Mouse (Mus musculus) hindbrain, embryonic 11.5 days (tissue): ENCODE measurements at regions not wholly inside any gene's neighbourhood (a gene's known extent, or its start where the extent isn't known, plus 50 kb on each side); places are given as distances from the start of the nearest gene placed in this dataset.

Experiments
- ATAC-seq: fragments of 200-750 bp; cut with Nextera tagmentation; 2 replicates; pipeline ENCODE4 v1.8.0; 2017; ENCODE audit warnings: mild to moderate bottlenecking, moderate TSS enrichment, moderate library complexity; ENCODE audit not compliant: low FRiP score
- DNase-seq: peaks from one replicate; pipeline ENCODE4 v3.0.0-alpha.2; 2015; ENCODE audit warnings: low spot score
- H3K27ac ChIP-seq: fragments of 300-500 bp; sonication (generic); 2 replicates; pipeline ENCODE4 v1.5.1; 2014; ENCODE audit warnings: mild to moderate bottlenecking, low read depth, low read length
- H3K27me3 ChIP-seq: fragments of 300-500 bp; sonication (generic); 2 replicates; pipeline ENCODE4 v1.6.1; 2014; ENCODE audit warnings: mild to moderate bottlenecking, low read length, moderate library complexity, mixed read lengths; ENCODE audit not compliant: control insufficient read depth, insufficient read depth
- H3K36me3 ChIP-seq: fragments of 300-500 bp; sonication (generic); 2 replicates; pipeline ENCODE4 v1.6.1; 2014; ENCODE audit warnings: mild to moderate bottlenecking, low read length, moderate library complexity, mixed read lengths; ENCODE audit not compliant: control insufficient read depth, insufficient read depth
- H3K4me1 ChIP-seq: fragments of 300-500 bp; sonication (generic); replicated peaks from 2 replicates; pipeline ENCODE4 v1.6.1; 2014; ENCODE audit warnings: low read length, mixed read lengths; ENCODE audit not compliant: control insufficient read depth, insufficient read depth
- H3K4me2 ChIP-seq: fragments of 300-500 bp; sonication (generic); replicated peaks from 2 replicates; pipeline ENCODE4 v1.6.1; 2014; ENCODE audit warnings: mild to moderate bottlenecking, low read depth, low read length
- H3K4me3 ChIP-seq: fragments of 300-500 bp; sonication (generic); 2 replicates; pipeline ENCODE4 v1.5.1; 2014; ENCODE audit warnings: low read depth, low read length
- H3K9ac ChIP-seq: fragments of 300-500 bp; sonication (generic); 2 replicates; pipeline ENCODE4 v1.6.1; 2014; ENCODE audit warnings: low read depth, low read length
- H3K9me3 ChIP-seq: fragments of 300-500 bp; sonication (generic); 2 replicates; pipeline ENCODE4 v1.6.1; 2016; ENCODE audit warnings: low read length; ENCODE audit not compliant: control insufficient read depth
- whole genome bisulfite sequencing: fragments of 180-500 bp; shearing (Covaris S2); extraction: QIAGEN DNeasy Blood & Tissue Kit; methylation state at CpG from one replicate; pipeline ENCODE4 v1.1.7; 2014; 5-methylcytosine and 5-hydroxymethylcytosine counted together

DNA sequence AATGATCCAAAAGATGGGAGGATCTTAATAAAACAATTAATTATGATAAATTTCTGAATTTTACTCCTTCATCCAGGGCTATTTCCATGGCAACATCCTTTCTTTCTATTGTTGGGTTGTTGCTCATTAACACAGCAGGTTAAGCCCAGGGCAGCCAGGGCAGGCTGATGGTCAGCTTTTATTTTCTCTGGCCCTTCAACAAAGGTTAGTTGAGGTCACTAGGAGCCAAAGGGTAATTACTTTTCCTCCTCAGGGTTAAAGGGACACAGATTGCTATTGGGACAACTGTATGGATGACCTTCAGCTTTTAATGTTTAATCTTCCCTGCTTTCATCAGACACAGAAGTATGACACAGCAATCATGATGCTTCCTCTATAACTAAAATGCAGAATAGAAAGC, 101.3 kb upstream of the Ccdc85a start:
- H3K4me2 ChIP-seq, result no peak overlapping the region
- no peaks in the 10 kb centered on the region for H3K27me3 ChIP-seq
- H3K4me3 ChIP-seq, result no peak overlapping the region
- ATAC-seq (peak; percentile 71), DNase-seq (no peak)
- H3K4me1 ChIP-seq, result no peaks in the 10 kb centered on the region
- H3K9me3 ChIP-seq, result no peaks in the 10 kb centered on the region
- no peak overlapping the region for H3K9ac ChIP-seq
- H3K27ac ChIP-seq, result no peak overlapping the region
- H3K36me3 ChIP-seq, result no peaks in the 10 kb centered on the region

DNA sequence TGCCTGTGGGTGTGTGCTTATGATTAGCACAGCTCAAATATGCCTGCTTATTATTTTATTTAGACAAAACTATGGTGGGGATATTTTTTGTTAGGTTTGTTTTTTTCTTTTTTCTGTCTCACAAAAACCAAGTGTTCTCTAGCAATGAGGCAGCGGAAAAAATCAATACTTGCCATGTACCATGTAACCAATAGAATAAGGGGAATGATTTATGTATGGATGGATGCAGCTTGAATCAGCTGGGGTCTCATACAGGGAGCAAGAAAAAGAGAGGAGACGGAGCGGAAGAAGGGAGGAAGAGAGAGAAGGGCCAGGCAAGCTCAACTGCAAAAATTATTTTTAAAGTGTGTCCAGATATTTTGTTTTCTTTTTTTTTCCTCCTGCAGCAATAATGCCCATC, 97.2 kb upstream of the Ccdc85a start:
- no peak overlapping the region for H3K4me2 ChIP-seq
- DNase-seq (no peak), ATAC-seq (0 out of 2 replicates have a peak, but pooled peaks have one; percentile 30)
- H3K4me3 ChIP-seq, result no peak overlapping the region
- no peaks in the 10 kb centered on the region for H3K27me3 ChIP-seq
- no peak overlapping the region for H3K9ac ChIP-seq
- 48% methylated on average over 3 of the region's 3 CpGs for WGBS
- H3K27ac ChIP-seq, result peak overlapping the region; percentile 67
- no peaks in the 10 kb centered on the region for H3K36me3 ChIP-seq
- no peaks in the 10 kb centered on the region for H3K4me1 ChIP-seq
- no peaks in the 10 kb centered on the region for H3K9me3 ChIP-seq

DNA sequence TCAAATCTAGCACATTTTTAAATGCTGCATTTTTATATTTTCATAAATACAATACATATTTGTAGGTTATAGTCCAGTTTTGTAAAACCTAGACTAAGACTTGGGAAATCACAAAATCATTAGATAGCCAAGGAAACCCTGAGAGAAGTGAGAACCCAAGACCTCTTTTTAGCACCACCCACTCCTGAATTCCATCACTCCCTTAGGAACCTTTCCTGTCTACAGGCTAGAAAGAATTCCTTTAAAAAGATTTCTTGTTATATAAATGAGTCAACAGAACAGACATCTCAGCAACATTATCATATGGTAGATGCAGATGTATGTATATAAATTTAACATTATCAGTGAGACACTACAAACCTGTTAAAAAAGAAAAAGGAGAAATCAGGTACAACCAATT, 86.6 kb upstream of the Ccdc85a start:
- ATAC-seq (no peak), DNase-seq (no peak)
- no peaks in the 10 kb centered on the region for H3K9me3 ChIP-seq
- no peak overlapping the region for H3K4me2 ChIP-seq
- H3K27ac ChIP-seq, result no peak overlapping the region
- no peaks in the 10 kb centered on the region for H3K4me1 ChIP-seq
- H3K9ac ChIP-seq, result no peak overlapping the region
- H3K4me3 ChIP-seq, result no peak overlapping the region
- no peaks in the 10 kb centered on the region for H3K36me3 ChIP-seq
- no peaks in the 10 kb centered on the region for H3K27me3 ChIP-seq

DNA sequence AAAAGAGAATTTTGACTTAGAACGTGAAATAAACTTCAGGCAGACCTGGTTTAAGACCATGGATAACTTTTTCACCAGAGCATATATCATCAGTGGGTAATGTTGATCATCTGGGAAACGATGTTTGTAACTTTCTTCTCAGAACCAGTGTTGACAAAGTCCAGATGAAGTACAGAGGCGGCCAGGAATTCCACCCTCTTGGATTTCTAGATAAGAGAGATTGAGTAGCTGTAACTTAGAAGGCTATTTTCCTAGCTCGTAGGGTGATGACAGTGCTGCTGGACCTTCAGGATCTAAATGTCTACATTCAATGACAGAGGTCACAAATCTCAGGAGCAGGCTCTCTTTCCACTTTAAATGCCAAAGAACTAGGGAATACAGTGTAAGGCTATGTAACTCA, 85.2 kb upstream of the Ccdc85a start:
- DNase-seq (no peak), ATAC-seq (no peak)
- Histone ChIP-seq H3K36me3 (no peaks in the 10 kb centered on the region), H3K27me3 (no peaks in the 10 kb centered on the region), H3K9me3 (no peaks in the 10 kb centered on the region), H3K9ac (no peak overlapping the region), H3K27ac (no peak overlapping the region), H3K4me3 (no peak overlapping the region), H3K4me1 (no peaks in the 10 kb centered on the region), H3K4me2 (no peak overlapping the region)
- 79% methylated on average over 4 of the region's 4 CpGs for WGBS

DNA sequence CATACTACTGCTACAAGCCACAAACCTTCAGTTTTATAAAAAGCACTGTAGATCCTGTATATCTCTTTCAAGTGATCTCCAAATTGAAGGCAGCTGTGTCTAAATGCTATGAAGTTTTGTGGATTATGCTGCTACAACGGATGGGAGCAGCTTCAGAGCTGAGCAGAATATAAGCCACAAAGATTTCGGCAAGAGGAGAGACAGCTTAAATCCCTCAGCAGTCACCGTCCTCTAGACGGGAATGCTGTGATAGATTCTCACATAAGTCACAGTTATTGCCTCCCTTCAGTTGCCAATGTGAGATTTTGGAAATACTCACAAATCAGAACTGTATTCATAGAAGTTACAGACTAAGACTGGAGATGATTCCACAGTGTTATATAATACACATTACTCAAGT, 76.3 kb upstream of the Ccdc85a start:
- Histone ChIP-seq H3K36me3 (no peaks in the 10 kb centered on the region), H3K4me2 (no peak overlapping the region), H3K27me3 (no peaks in the 10 kb centered on the region), H3K9ac (no peak overlapping the region), H3K9me3 (no peaks in the 10 kb centered on the region), H3K4me1 (no peaks in the 10 kb centered on the region), H3K27ac (no peak overlapping the region), H3K4me3 (no peak overlapping the region)
- DNase-seq (no peak), ATAC-seq (no peak)
- WGBS, result 71% methylated on average over 4 of the region's 4 CpGs

DNA sequence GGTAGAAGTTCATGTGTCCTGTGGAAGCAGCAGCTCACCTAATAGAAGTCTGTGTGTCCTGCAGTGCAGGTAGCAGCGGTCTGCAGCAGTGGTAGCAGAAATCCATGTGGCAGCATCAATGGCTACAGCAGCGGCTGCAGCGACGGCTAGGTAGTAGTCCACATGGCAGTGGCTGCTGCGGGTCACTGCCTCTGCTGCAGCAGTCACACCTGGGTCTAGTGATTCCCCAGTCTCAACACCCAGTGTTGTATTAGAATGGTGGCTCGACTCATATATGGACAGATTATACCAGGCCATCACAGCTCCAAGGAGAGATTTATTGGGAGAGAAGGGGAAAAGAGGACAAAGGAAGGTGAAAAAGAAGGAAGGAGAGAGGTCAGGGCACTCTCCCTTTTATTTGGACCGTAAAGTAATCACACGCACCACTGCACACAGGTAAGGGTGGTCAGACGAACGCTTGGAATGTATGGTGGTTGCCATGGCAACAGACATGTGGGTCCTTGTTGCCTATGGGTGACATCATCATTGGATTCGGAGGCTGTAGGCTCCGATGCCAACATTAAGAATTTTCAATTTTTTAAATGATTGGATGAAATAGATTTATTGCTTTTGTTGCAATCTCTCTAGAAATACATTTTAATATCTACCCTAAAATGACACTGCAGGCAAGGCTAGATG, 71.2 kb upstream of the Ccdc85a start:
- H3K9me3 ChIP-seq, result no peaks in the 10 kb centered on the region
- H3K9ac ChIP-seq, result no peak overlapping the region
- H3K27ac ChIP-seq, result no peak overlapping the region
- 89% methylated on average over 12 of the region's 12 CpGs for WGBS
- H3K4me3 ChIP-seq, result no peak overlapping the region
- H3K27me3 ChIP-seq, result no peaks in the 10 kb centered on the region
- no peak for DNase-seq
- no peak overlapping the region for H3K4me2 ChIP-seq
- no peaks in the 10 kb centered on the region for H3K4me1 ChIP-seq
- H3K36me3 ChIP-seq, result no peaks in the 10 kb centered on the region
- ATAC-seq, result no peak

GRCm38 (mm10) chr11:28649446-28649845, 65.3 kb upstream of the Ccdc85a start:
- 84% methylated on average over 7 of the region's 7 CpGs for WGBS
- H3K4me3 ChIP-seq, result no peak overlapping the region
- H3K36me3 ChIP-seq, result no peaks in the 10 kb centered on the region
- no peak for ATAC-seq
- no peak overlapping the region for H3K4me2 ChIP-seq
- no peaks in the 10 kb centered on the region for H3K9me3 ChIP-seq
- no peaks in the 10 kb centered on the region for H3K27me3 ChIP-seq
- no peaks in the 10 kb centered on the region for H3K4me1 ChIP-seq
- no peak for DNase-seq
- no peak overlapping the region for H3K9ac ChIP-seq
- no peak overlapping the region for H3K27ac ChIP-seq

GRCm38 (mm10) chr11:28648916-28649315, 64.8 kb upstream of the Ccdc85a start:
- DNase-seq, result no peak
- no peaks in the 10 kb centered on the region for H3K4me1 ChIP-seq
- no peaks in the 10 kb centered on the region for H3K9me3 ChIP-seq
- no peaks in the 10 kb centered on the region for H3K27me3 ChIP-seq
- 22% methylated on average over 3 of the region's 3 CpGs for WGBS
- no peaks in the 10 kb centered on the region for H3K36me3 ChIP-seq
- no peak overlapping the region for H3K9ac ChIP-seq
- H3K27ac ChIP-seq, result no peak overlapping the region
- ATAC-seq, result 0 out of 2 replicates have a peak, but pooled peaks have one; percentile 17
- no peak overlapping the region for H3K4me2 ChIP-seq
- no peak overlapping the region for H3K4me3 ChIP-seq

DNA sequence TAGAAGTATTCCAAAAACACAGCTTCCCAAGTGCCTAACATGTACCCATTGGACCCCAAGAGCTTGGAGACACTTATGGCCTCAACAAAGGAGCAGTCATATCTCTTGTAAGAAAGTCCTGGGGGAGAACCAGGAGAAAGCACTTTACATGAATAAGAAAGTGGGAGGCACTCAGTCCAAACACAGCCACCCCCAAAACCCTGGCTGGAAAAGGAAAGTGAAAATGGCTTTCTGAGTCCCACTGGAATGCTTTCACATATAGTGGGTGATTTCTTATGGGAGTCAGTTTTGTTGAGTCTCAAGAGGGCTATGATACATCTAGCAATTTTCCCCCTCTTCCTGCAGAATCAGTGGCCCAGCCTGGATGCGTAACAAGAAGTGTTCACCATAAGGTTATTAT, 55.0 kb upstream of the Ccdc85a start:
- H3K9me3 ChIP-seq, result no peaks in the 10 kb centered on the region
- no peaks in the 10 kb centered on the region for H3K27me3 ChIP-seq
- WGBS, result 100% methylated on average over 1 of the region's 1 CpGs
- no peak overlapping the region for H3K4me3 ChIP-seq
- DNase-seq (no peak), ATAC-seq (no peak)
- H3K4me1 ChIP-seq, result no peaks in the 10 kb centered on the region
- no peak overlapping the region for H3K27ac ChIP-seq
- H3K9ac ChIP-seq, result no peak overlapping the region
- no peak overlapping the region for H3K4me2 ChIP-seq
- no peaks in the 10 kb centered on the region for H3K36me3 ChIP-seq
